Mouse (Mus musculus): ENCODE measurements around the gene Sbf1. TPM values are rescaled to one million over a fixed set of nuclear protein-coding genes. Genes with fewer than 3 reads are reported as not detected.

Gene Sbf1
- total RNA-seq, 2 experiments from 2014 or later, result 59.4 to 61.0 TPM

- DNase-seq (ENCODE audit: low spot score), result no peak
Measured at GRCm38 (mm10) chr15:89286114-89286513, 29.0 kb downstream of the Sbf1 start.

- DNase-seq (ENCODE audit: low spot score), result no peak
Measured at GRCm38 (mm10) chr15:89285478-89285877, 29.6 kb downstream of the Sbf1 start.

- no peak for DNase-seq (ENCODE audit: low spot score)
Measured at GRCm38 (mm10) chr15:89285004-89285403, 30.1 kb downstream of the Sbf1 start.

- no peak for DNase-seq (ENCODE audit: low spot score)
Measured at GRCm38 (mm10) chr15:89284094-89284493, 31.0 kb downstream of the Sbf1 start.

GRCm38 (mm10) chr15:89282546-89282945 is 32.6 kb downstream of the Sbf1 start:
- no peak for DNase-seq (ENCODE audit: low spot score)

- DNase-seq (ENCODE audit: low spot score), result no peak
Measured at GRCm38 (mm10) chr15:89277366-89277765, 37.7 kb downstream of the Sbf1 start.

- DNase-seq (ENCODE audit: low spot score), result no peak
Measured at GRCm38 (mm10) chr15:89275497-89275896, 39.6 kb downstream of the Sbf1 start.

- DNase-seq (ENCODE audit: low spot score), result no peak
Measured at GRCm38 (mm10) chr15:89264485-89264884, 50.6 kb downstream of the Sbf1 start.

- no peak for DNase-seq (ENCODE audit: low spot score)
Measured at GRCm38 (mm10) chr15:89258997-89259396, 56.1 kb downstream of the Sbf1 start.

- no peak for DNase-seq (ENCODE audit: low spot score)
Measured at GRCm38 (mm10) chr15:89255330-89255729, 59.8 kb downstream of the Sbf1 start.

GRCm38 (mm10) chr15:89249063-89249462 is 66.0 kb downstream of the Sbf1 start:
- no peak for DNase-seq (ENCODE audit: low spot score)

GRCm38 (mm10) chr15:89241025-89241424 is 74.1 kb downstream of the Sbf1 start:
- DNase-seq (ENCODE audit: low spot score), result no peak

- DNase-seq (ENCODE audit: low spot score), result no peak
Measured at GRCm38 (mm10) chr15:89239751-89240392, 75.2 kb downstream of the Sbf1 start.

Small RNAs within 50 kb of the gene (microRNA-seq; reads per million reads assigned to microRNA genes)
- 1.0 reads per million for gene Mir6959

Other genes starting within 250 kb of the Sbf1 start
- gene Trabd, start 240.2 kb downstream of the Sbf1 start, total RNA-seq (2021), result 10 to 100 TPM; 31.6 to 36.1 TPM
- 10 to 100 TPM; 14.7 to 15.5 TPM for gene Selenoo, start 226.2 kb downstream of the Sbf1 start, total RNA-seq (2021)
- gene Tubgcp6, start 192.2 kb downstream of the Sbf1 start, total RNA-seq (2021), result 1 to 10 TPM; 6.9 to 8.4 TPM
- gene Hdac10, start 186.6 kb downstream of the Sbf1 start, total RNA-seq (2021), result 1 to 10 TPM; 5.7 to 5.9 TPM
- 100 to 1,000 TPM; 142 to 145 TPM for gene Mapk12, start 174.6 kb downstream of the Sbf1 start, total RNA-seq (2021)
- gene Mapk11, start 165.7 kb downstream of the Sbf1 start, total RNA-seq (2021), result 1 to 10 TPM in 1 of 2 experiments, under 1 TPM in 1; 0.89 to 1.9 TPM
- gene Plxnb2, start 134.5 kb downstream of the Sbf1 start, total RNA-seq (2021), result 1 to 10 TPM; 4.0 to 8.2 TPM
- gene Dennd6b, start 118.8 kb downstream of the Sbf1 start, total RNA-seq (2021), result 1 to 10 TPM; 8.8 to 9.6 TPM
- 10 to 100 TPM; 90.7 to 93.0 TPM for gene Ppp6r2, start 103.8 kb downstream of the Sbf1 start, total RNA-seq (2021)
- not detected for gene Adm2, start 7.4 kb upstream of the Sbf1 start, total RNA-seq (2021)
- under 1 TPM in 1 of 2 experiments, not detected in 1; 0.48 TPM for gene Miox, start 19.1 kb upstream of the Sbf1 start, total RNA-seq (2021)
- 10 to 100 TPM; 11.4 to 12.5 TPM for gene Lmf2, start 40.3 kb upstream of the Sbf1 start, total RNA-seq (2021)
- gene Ncaph2, start 40.4 kb upstream of the Sbf1 start, total RNA-seq (2021), result 10 to 100 TPM; 39.2 to 46.1 TPM
- 10 to 100 TPM; 12.4 to 13.9 TPM for gene Sco2, start 58.5 kb upstream of the Sbf1 start, total RNA-seq (2021)
- gene Tymp, start 61.7 kb upstream of the Sbf1 start, total RNA-seq (2021), result under 1 TPM; 0.31 to 0.43 TPM
- gene Odf3b, start 64.0 kb upstream of the Sbf1 start, total RNA-seq (2021), result under 1 TPM in 1 of 2 experiments, not detected in 1; 0.64 TPM
- gene Klhdc7b, start 69.6 kb upstream of the Sbf1 start, total RNA-seq (2021), result not detected
- not detected for gene Syce3, start 95.2 kb upstream of the Sbf1 start, total RNA-seq (2021)
- gene Cpt1b, start 110.6 kb upstream of the Sbf1 start, total RNA-seq (2021), result 100 to 1,000 TPM; 287 to 338 TPM
- under 1 TPM; 0.23 to 0.28 TPM for gene C730034F03Rik, start 114.3 kb upstream of the Sbf1 start, total RNA-seq (2021)
- under 1 TPM in 1 of 2 experiments, not detected in 1; 0.52 TPM for gene Gm44502, start 114.4 kb upstream of the Sbf1 start, total RNA-seq (2021)
- 10 to 100 TPM; 19.7 to 27.0 TPM for gene Chkb, start 114.6 kb upstream of the Sbf1 start, total RNA-seq (2021)
- gene Mapk8ip2, start 138.6 kb upstream of the Sbf1 start, total RNA-seq (2021), result under 1 TPM; 0.25 to 0.57 TPM
- 1 to 10 TPM; 2.8 to 4.0 TPM for gene Arsa, start 162.1 kb upstream of the Sbf1 start, total RNA-seq (2021)
- 10 to 100 TPM in 1 of 2 experiments, 1 to 10 TPM in 1; 8.9 to 12.6 TPM for gene Shank3, start 184.3 kb upstream of the Sbf1 start, total RNA-seq (2021)

Measured in gastrocnemius, adult 18-20 months (tissue).